Mouse (Mus musculus) ES-CJ7 (cell line): ENCODE measurements around the gene Il17re.

Source experiments
- DNase-seq: peaks from one replicate; pipeline ENCODE4 v3.0.0; 2011; ENCODE audit warnings: low read depth, low spot score

The Il17re gene

DNA sequence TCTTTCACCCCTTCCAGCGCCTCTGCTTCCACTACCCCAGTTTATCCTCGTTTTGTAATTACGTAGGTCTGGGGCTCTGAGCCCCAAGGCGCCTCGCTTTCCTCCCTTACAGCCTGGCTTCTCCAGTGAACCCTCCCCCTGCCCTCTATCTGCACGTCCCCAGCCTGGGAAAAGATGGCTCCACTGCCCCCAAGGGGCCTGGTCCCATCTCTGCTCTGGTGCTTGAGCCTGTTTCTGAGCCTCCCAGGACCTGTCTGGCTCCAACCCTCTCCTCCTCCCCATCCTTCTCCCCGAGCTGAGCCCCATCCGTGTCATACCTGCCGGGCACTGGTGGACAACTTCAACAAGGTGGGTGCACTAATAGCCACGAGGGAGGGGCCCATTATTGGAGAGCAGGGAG, 25.4 kb downstream of the Il17re start:
- DNase-seq: peak; percentile 64

DNA sequence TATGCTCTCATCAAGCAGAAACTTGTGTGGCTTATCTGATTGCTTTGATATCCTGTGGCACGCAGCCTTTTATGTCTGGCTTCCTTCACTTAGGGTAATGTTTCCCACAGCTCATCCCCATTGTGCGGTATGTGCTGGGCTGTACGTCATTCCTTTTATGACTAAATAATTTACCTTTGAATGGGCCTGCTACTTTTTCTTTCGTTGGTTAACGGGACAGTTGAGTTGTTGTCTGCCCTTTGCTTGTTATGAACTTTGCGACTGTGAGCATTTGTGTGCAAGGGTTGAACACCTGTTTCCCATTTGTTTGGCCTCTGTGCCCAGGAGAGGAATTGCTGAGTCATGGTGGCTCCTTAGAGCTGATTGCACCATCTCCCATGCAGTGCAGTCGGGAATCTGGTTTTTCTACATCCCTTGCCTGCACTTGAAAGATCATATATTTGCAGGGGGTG, 28.9 kb downstream of the Il17re start:
- DNase-seq: peak; percentile 73

DNA sequence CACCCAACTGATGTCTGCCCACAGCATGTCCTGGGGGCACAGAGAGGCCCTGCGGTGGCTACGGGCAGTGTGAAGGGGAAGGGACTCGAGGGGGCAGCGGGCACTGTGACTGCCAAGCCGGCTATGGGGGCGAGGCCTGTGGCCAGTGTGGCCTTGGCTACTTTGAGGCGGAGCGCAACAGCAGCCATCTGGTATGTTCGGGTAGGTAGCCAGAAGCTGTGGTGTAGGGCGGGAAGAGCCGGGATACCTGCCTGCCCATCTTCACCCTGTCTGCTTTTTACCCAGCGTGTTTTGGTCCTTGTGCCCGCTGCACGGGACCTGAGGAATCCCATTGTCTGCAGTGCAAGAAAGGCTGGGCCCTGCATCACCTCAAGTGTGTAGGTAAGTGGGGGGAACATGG, 31.1 kb downstream of the Il17re start:
- no peak for DNase-seq

DNA sequence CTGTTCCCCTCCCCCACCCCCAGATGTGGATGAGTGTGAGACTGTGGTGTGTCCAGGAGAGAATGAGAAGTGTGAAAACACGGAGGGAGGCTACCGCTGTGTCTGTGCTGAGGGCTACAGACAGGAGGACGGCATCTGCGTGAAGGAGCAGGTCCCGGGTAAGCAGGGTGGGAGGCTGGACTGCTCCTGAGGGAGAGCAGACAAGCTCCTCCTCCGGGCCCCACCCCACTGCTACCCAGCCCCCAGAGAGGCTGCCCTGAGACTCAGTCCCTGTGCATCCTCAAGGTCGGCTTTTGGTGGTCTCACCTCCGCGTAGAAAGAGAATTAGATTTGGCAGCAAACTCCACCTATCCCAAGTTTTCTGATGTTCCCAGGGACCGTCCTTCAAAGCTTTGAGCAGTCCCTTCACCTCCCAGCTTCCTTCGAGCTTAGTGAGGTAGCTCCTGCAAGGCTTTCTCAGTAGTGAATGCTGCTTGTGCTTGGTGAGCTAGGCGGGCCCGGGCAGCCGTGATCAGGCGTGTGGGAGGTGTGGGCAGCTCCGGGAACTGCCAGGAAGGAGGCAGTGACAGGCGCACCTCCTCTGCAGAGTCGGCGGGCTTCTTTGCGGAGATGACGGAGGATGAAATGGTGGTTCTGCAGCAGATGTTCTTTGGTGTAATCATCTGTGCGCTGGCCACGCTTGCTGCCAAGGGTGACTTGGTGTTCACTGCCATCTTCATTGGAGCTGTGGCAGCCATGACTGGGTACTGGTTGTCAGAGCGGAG, 34.0 kb downstream of the Il17re start:
- DNase-seq: peak; percentile 61

- peak; percentile 91 for DNase-seq
These were observed 36.0 kb downstream of the Il17re start for GRCm38 (mm10) chr6:113494258-113494788.

DNA sequence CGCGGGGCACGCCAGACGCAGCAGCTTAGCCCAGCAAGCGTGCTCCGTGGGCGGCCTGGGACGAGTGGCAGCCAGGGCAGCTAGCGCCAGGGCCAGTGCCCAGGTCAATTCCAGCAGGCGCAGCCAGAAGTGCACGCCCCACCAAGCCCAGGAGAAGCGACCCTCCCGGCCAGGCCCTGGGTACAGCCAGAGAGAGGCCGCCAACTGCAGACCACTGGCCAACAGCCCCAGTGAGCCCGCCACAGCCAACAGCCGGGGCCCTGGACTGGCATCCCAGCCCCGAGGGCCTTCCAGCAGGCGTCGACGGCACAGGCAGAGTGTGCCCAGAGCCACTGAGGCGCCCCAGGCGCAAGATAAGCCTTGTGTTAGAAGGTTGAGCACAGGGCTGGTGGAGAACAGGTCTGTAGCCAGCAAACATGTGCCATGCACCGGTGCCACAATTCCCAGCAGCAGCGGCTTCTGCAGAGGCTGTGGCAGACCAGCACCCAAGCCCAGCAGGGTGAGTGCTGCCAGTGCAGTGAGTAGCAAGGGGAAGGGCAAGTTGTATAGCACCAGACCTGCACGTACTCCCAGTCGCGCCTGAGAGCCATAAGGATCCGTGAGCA, 36.9 kb downstream of the Il17re start:
- DNase-seq: no peak

DNA sequence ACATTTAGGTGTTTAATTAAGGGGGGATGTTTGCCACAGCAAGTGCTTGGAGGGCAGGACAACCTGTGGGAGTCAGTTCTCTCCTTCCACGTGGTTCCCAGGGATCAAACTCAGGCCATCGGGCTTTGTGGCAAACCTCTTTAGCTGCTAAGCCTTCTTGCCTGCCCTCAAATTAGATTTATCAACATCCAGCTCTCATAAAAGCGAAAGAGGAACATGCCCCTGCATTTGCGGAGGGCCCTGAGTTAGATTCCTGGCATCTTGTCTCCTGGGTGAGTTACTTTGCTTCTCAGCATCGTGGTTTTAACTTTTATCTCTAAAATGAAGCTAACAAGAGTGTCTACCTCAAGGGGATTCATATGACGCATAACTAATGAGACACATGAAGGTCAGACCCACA, 41.1 kb downstream of the Il17re start:
- no peak for DNase-seq

DNA sequence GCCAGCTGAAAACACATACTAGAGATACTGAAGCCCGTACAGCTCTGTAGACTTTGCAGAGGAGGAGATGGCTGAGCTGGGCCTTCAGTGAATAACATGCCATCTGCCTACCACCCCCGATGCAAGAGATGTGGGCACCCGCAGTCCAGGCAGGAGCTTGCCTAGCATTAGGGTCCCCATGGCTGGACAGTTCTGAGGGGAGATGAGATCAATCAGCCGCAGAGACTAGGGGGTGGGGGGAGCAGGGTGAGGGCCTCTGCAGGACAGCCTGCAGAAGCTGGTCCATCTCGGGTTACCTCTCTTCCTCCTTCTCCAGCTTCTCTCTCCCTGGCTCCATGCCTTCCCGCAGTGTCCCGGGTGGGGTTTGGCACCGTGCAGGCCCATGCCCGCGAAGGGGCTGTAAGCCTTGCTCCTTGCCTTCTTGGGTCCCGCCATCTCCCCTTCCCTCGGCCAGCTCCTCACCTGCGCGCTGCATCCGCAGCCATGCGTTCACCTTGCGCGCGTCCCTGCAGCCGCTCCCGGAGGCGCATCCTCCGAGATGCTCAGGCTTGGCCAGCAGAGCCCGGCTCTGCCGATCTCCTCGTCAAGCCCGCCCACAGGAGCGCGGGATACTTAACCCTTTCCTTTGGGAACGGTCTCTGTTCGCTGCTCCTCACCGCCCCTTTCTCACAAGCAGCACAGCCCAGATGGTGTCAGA, 43.3 kb downstream of the Il17re start, which contains the start of gene Prrt3:
Prrt3 (minus strand) TSS at position 544 of the 697 bp plus-strand sequence.
- peak; percentile 89 for DNase-seq

- DNase-seq: peak; percentile 90
These were observed 44.5 kb downstream of the Il17re start for GRCm38 (mm10) chr6:113502801-113503200.

DNA sequence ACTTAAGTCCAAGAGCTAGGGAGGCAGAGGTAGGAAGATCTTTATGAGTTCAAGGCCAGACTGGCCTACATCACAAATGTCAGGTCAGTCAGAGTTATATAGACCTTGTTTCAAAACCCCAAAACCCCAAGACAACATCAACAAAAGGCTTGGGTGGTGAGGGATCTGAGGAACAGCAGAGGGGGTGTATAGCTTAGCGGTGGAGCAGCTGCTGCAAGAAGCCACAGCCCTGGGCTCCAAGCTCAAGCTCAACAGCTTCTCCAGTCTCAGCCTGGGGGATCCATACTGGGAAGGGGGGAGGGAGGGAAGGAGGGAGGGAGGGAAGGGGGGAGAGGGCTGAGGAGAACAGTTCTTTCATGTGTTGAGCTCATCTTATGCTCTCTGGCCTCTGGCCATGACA, 47.4 kb downstream of the Il17re start:
- no peak for DNase-seq

GRCm38 (mm10) chr6:113507130-113507529, 48.8 kb downstream of the Il17re start:
- no peak for DNase-seq

GRCm38 (mm10) chr6:113508272-113508946, 50.1 kb downstream of the Il17re start:
- no peak for DNase-seq

- DNase-seq: no peak
These were observed 50.6 kb downstream of the Il17re start for GRCm38 (mm10) chr6:113508947-113509280.

- no peak for DNase-seq
These were observed 55.7 kb downstream of the Il17re start for GRCm38 (mm10) chr6:113513944-113514343.

DNA sequence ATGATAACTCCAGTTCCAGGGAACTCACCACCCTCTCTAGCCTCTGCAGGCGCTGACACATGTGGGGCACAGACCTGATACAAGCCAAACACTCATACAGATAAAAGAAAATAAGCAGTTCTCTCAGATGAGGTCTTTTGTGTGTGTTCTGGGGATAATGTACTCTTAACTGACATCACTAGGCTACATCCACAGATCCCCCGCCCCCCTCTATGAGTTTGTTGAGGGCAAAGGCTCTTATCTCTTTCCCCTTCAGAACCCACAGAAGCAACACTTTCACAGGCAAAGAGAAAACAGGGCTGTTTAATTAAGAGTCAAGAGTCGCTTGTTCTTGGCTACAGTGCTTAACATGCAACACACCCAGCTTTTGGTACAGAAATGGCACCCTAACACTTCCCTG, 56.3 kb downstream of the Il17re start:
- no peak for DNase-seq

- DNase-seq: no peak
These were observed 59.3 kb downstream of the Il17re start for GRCm38 (mm10) chr6:113517434-113518080.
